Mouse (Mus musculus): ENCODE measurements at regions not wholly inside any gene's neighbourhood (a gene's known extent, or its start where the extent isn't known, plus 50 kb on each side); places are given as distances from the start of the nearest gene placed in this dataset.

DNA sequence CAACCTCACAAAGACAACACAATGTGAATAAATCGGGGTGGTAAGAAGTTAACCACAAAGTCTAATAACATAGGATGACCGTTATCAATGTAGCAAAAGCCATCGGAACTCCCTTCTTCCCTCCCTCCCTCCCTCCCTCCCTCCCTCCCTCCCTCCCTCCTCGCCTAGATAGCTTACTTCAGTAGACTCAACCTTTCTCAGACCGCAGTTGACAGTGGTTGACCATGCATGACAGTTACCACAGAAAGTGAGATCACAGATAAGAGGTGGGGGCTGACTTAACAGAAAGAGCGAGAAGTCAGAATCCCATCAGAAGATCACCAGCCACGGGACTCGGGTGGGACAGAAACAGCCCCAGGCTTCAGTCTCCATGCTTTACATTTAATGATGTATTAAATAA, 297.8 kb upstream of the Runx1 start:
- TF ChIP-seq CTCF (IDR thresholded peaks at IDR 0.05) (no peak), EP300 (IDR thresholded peaks at IDR 0.05) (no peak)

Data from lung, postnatal 0 days (tissue).